Mouse (Mus musculus): ENCODE results near the gene Fancm.

DNA sequence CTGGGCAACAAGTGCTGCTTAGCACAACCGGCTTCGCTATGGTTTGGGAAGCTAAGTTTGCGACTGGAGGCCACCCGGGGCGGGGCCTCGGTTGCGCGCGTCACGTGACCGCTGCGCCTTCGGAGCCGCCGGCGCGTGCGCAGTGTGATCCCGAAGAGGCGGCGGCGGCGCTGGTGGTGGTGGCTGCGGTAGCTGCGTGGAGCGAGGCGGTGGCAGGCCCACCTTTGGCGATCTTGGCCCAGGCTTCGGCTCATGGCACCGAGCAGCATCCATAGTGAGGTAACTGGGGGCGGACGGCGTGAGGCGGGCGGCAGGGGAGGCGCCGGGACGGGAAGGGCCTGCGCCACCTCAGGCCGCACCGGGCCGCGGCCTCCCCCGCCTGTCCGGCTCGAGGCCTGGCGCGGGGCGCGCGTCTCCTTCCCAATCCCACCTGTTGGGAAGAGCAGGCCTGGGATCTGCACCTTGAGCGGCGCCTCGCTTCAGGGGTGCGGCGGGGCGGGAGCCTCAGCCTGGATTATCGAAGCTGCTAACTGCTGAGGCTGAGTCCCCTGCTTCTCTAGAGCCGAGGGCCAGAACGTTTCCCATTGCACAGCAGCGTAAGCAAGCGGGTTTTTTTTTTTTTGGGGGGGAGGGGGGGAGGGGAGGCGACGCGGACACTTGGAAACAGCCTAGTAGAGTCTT, 39.1 kb upstream of the Fancm start, which contains the start of gene Prpf39:
- no peak for TF ChIP-seq CTCF (IDR thresholded peaks at IDR 0.05; ENCODE audit: low read depth, low read length)
- no peak for TF ChIP-seq TAL1 (conservative IDR thresholded peaks at IDR 0.05; ENCODE audit: low read depth, low read length)
